Mouse (Mus musculus): Measurements from ENCODE around the gene Atl1. TPM values are rescaled to one million over a fixed set of nuclear protein-coding genes. Genes with fewer than 3 reads are reported as not detected.

Gene Atl1
- polyA plus RNA-seq, 1 experiment, result 10.4 TPM

- H3K4me3 ChIP-seq (ENCODE audit: insufficient read depth, low read length), result no peak overlapping the region
- peak overlapping the region; percentile 57 for H3K27ac ChIP-seq (ENCODE audit: insufficient read depth, low read length)
- TF ChIP-seq CTCF (IDR thresholded peaks at IDR 0.05; ENCODE audit: borderline replicate concordance, insufficient read depth, low read length) (no peak), POLR2A (IDR thresholded peaks at IDR 0.05; ENCODE audit: low read depth, low read length) (no peak)
- H3K4me1 ChIP-seq (ENCODE audit: control insufficient read depth, insufficient read depth, low read length), result 0 out of 2 replicates have a peak, but pooled peaks cover 10% of the 10 kb centered on the region
Observed at GRCm38 (mm10) chr12:69895046-69895445, 2.6 kb downstream of the Atl1 start.

- H3K4me3 ChIP-seq (ENCODE audit: insufficient read depth, low read length), result no peak overlapping the region
- 0 out of 2 replicates have a peak, but pooled peaks cover 5% of the 10 kb centered on the region for H3K4me1 ChIP-seq (ENCODE audit: control insufficient read depth, insufficient read depth, low read length)
- H3K27ac ChIP-seq (ENCODE audit: insufficient read depth, low read length), result no peak overlapping the region; the same call in 1 of the 2 replicates
- TF ChIP-seq CTCF (IDR thresholded peaks at IDR 0.05; ENCODE audit: borderline replicate concordance, insufficient read depth, low read length), result no peak
- TF ChIP-seq POLR2A (IDR thresholded peaks at IDR 0.05; ENCODE audit: low read depth, low read length), result no peak
Observed at GRCm38 (mm10) chr12:69898119-69898518, 5.7 kb downstream of the Atl1 start.

GRCm38 (mm10) chr12:69904991-69905390 is 12.6 kb downstream of the Atl1 start:
- no peak for TF ChIP-seq CTCF (IDR thresholded peaks at IDR 0.05; ENCODE audit: borderline replicate concordance, insufficient read depth, low read length)
- TF ChIP-seq POLR2A (IDR thresholded peaks at IDR 0.05; ENCODE audit: low read depth, low read length), result no peak
- H3K4me3 ChIP-seq (ENCODE audit: insufficient read depth, low read length), result no peak overlapping the region
- H3K4me1 ChIP-seq (ENCODE audit: control insufficient read depth, insufficient read depth, low read length), result no peaks in the 10 kb centered on the region
- no peak overlapping the region for H3K27ac ChIP-seq (ENCODE audit: insufficient read depth, low read length)

GRCm38 (mm10) chr12:69907667-69908510 is 15.5 kb downstream of the Atl1 start:
- no peak overlapping the region for H3K27ac ChIP-seq (ENCODE audit: insufficient read depth, low read length)
- H3K4me1 ChIP-seq (ENCODE audit: control insufficient read depth, insufficient read depth, low read length), result no peaks in the 10 kb centered on the region
- H3K4me3 ChIP-seq (ENCODE audit: insufficient read depth, low read length), result no peak overlapping the region
- TF ChIP-seq CTCF (IDR thresholded peaks at IDR 0.05; ENCODE audit: borderline replicate concordance, insufficient read depth, low read length) (no peak), POLR2A (IDR thresholded peaks at IDR 0.05; ENCODE audit: low read depth, low read length) (no peak)

GRCm38 (mm10) chr12:69908511-69908900 is 16.1 kb downstream of the Atl1 start:
- Histone ChIP-seq H3K27ac (ENCODE audit: insufficient read depth, low read length) (no peak overlapping the region), H3K4me3 (ENCODE audit: insufficient read depth, low read length) (no peak overlapping the region), H3K4me1 (ENCODE audit: control insufficient read depth, insufficient read depth, low read length) (no peaks in the 10 kb centered on the region)
- TF ChIP-seq POLR2A (IDR thresholded peaks at IDR 0.05; ENCODE audit: low read depth, low read length), result no peak
- no peak for TF ChIP-seq CTCF (IDR thresholded peaks at IDR 0.05; ENCODE audit: borderline replicate concordance, insufficient read depth, low read length)

GRCm38 (mm10) chr12:69911906-69912305 is 19.5 kb downstream of the Atl1 start:
- TF ChIP-seq CTCF (IDR thresholded peaks at IDR 0.05; ENCODE audit: borderline replicate concordance, insufficient read depth, low read length) (no peak), POLR2A (IDR thresholded peaks at IDR 0.05; ENCODE audit: low read depth, low read length) (no peak)
- H3K4me1 ChIP-seq (ENCODE audit: control insufficient read depth, insufficient read depth, low read length), result no peaks in the 10 kb centered on the region
- no peak overlapping the region for H3K4me3 ChIP-seq (ENCODE audit: insufficient read depth, low read length)
- H3K27ac ChIP-seq (ENCODE audit: insufficient read depth, low read length), result no peak overlapping the region

GRCm38 (mm10) chr12:69912737-69913136 is 20.3 kb downstream of the Atl1 start:
- TF ChIP-seq CTCF (IDR thresholded peaks at IDR 0.05; ENCODE audit: borderline replicate concordance, insufficient read depth, low read length), result no peak
- TF ChIP-seq POLR2A (IDR thresholded peaks at IDR 0.05; ENCODE audit: low read depth, low read length), result no peak
- no peak overlapping the region for H3K4me3 ChIP-seq (ENCODE audit: insufficient read depth, low read length)
- no peak overlapping the region for H3K27ac ChIP-seq (ENCODE audit: insufficient read depth, low read length)
- H3K4me1 ChIP-seq (ENCODE audit: control insufficient read depth, insufficient read depth, low read length), result no peaks in the 10 kb centered on the region

GRCm38 (mm10) chr12:69917870-69918269 is 25.5 kb downstream of the Atl1 start:
- TF ChIP-seq CTCF (IDR thresholded peaks at IDR 0.05; ENCODE audit: borderline replicate concordance, insufficient read depth, low read length) (no peak), POLR2A (IDR thresholded peaks at IDR 0.05; ENCODE audit: low read depth, low read length) (no peak)
- Histone ChIP-seq H3K4me3 (ENCODE audit: insufficient read depth, low read length) (no peak overlapping the region), H3K27ac (ENCODE audit: insufficient read depth, low read length) (no peak overlapping the region), H3K4me1 (ENCODE audit: control insufficient read depth, insufficient read depth, low read length) (no peaks in the 10 kb centered on the region)

GRCm38 (mm10) chr12:69922099-69922498 is 29.7 kb downstream of the Atl1 start:
- no peak overlapping the region for H3K27ac ChIP-seq (ENCODE audit: insufficient read depth, low read length)
- TF ChIP-seq CTCF (IDR thresholded peaks at IDR 0.05; ENCODE audit: borderline replicate concordance, insufficient read depth, low read length) (no peak), POLR2A (IDR thresholded peaks at IDR 0.05; ENCODE audit: low read depth, low read length) (no peak)
- no peaks in the 10 kb centered on the region for H3K4me1 ChIP-seq (ENCODE audit: control insufficient read depth, insufficient read depth, low read length)
- no peak overlapping the region for H3K4me3 ChIP-seq (ENCODE audit: insufficient read depth, low read length)

GRCm38 (mm10) chr12:69923128-69923527 is 30.7 kb downstream of the Atl1 start:
- Histone ChIP-seq H3K27ac (ENCODE audit: insufficient read depth, low read length) (no peak overlapping the region), H3K4me1 (ENCODE audit: control insufficient read depth, insufficient read depth, low read length) (no peaks in the 10 kb centered on the region), H3K4me3 (ENCODE audit: insufficient read depth, low read length) (no peak overlapping the region)
- TF ChIP-seq CTCF (IDR thresholded peaks at IDR 0.05; ENCODE audit: borderline replicate concordance, insufficient read depth, low read length) (no peak), POLR2A (IDR thresholded peaks at IDR 0.05; ENCODE audit: low read depth, low read length) (no peak)

Measured in embryonic fibroblast, embryonic 13.5 days (primary cell).